Comparison of ENCODE assay signal across 11 mouse cellular contexts in genomic region chr19:47755625-47756024, GRCm38 (mm10). TPM values are rescaled to one million over a fixed set of nuclear protein-coding genes. Genes with fewer than 3 reads are reported as not detected.
A peak's percentile ranks its signal among the peaks of the same experiment; 100 is the strongest.
DNase-seq lines count a peak whose midpoint lies in the region; ATAC-seq and TF ChIP-seq lines count a peak whose summit lies in the region.
"Had no signal": no experiment of that assay in that cellular context is flagged by ENCODE, and none has a peak within 500 bp of the region (broad histone marks: within the 10 kb centered on the region; RNA-seq: fewer than 3 reads in every experiment).

No protein-coding gene starts in this region.

- no peak overlapping the region for H3K27ac ChIP-seq in kidney, embryonic 15.5 days
- no peak overlapping the region for H3K27ac ChIP-seq in intestine, embryonic 14.5 days (ENCODE audit: low read depth)
- H3K27ac ChIP-seq in forebrain, embryonic 10.5 days = no peak overlapping the region
- no peak overlapping the region for H3K27ac ChIP-seq in hindbrain, postnatal 0 days
- H3K27ac ChIP-seq: neural tube, embryonic 12.5 days had no signal

- DNase-seq in kidney, postnatal 10 days = peak; percentile 45
- DNase-seq in ZHBTc4 (ENCODE audit: low read depth, low spot score) = peak; percentile 86
- DNase-seq in intestine, embryonic 14.5 days (ENCODE audit: low spot score) = no peak
- DNase-seq in naive thymus-derived CD4-positive, alpha-beta T cell, adult 2 months (ENCODE audit: low read depth) = peak; percentile 24
- no peak for DNase-seq in forebrain, embryonic 10.5 days (ENCODE audit: extremely low spot score, low spot score)
- DNase-seq in hindbrain, postnatal 0 days (ENCODE audit: low spot score) = no peak
- DNase-seq in cerebellum, adult 18-20 months = no peak
- DNase-seq: cerebellum, postnatal 10 days; thymus, postnatal 14 days had no signal

- H3K4me3 ChIP-seq in kidney, embryonic 15.5 days (replicated peaks) = no peak overlapping the region
- H3K4me3 ChIP-seq in intestine, embryonic 14.5 days (ENCODE audit: low read depth, low read length) = no peak overlapping the region
- no peak overlapping the region for H3K4me3 ChIP-seq in forebrain, embryonic 10.5 days
- H3K4me3 ChIP-seq in hindbrain, postnatal 0 days (ENCODE audit: low read length) = no peak overlapping the region
- H3K4me3 ChIP-seq: neural tube, embryonic 12.5 days had no signal

- no peaks in the 10 kb centered on the region for H3K36me3 ChIP-seq in kidney, embryonic 15.5 days
- no peaks in the 10 kb centered on the region for H3K36me3 ChIP-seq in intestine, embryonic 14.5 days (ENCODE audit: control insufficient read depth, insufficient read depth, low read length)
- no peaks in the 10 kb centered on the region for H3K36me3 ChIP-seq in forebrain, embryonic 10.5 days (replicated peaks)
- no peaks in the 10 kb centered on the region for H3K36me3 ChIP-seq in hindbrain, postnatal 0 days (ENCODE audit: insufficient read depth, low read length)
- H3K36me3 ChIP-seq: neural tube, embryonic 12.5 days had no signal

- no peaks in the 10 kb centered on the region for H3K9me3 ChIP-seq in kidney, embryonic 15.5 days (replicated peaks)
- H3K9me3 ChIP-seq in intestine, embryonic 14.5 days (ENCODE audit: control insufficient read depth, low read length) = no peaks in the 10 kb centered on the region
- H3K9me3 ChIP-seq in forebrain, embryonic 10.5 days = no peaks in the 10 kb centered on the region
- no peaks in the 10 kb centered on the region for H3K9me3 ChIP-seq in hindbrain, postnatal 0 days (ENCODE audit: low read length)
- H3K9me3 ChIP-seq: neural tube, embryonic 12.5 days had no signal

- H3K4me1 ChIP-seq in kidney, embryonic 15.5 days = no peaks in the 10 kb centered on the region
- no peaks in the 10 kb centered on the region for H3K4me1 ChIP-seq in intestine, embryonic 14.5 days (replicated peaks; ENCODE audit: control insufficient read depth, insufficient read depth, low read length)
- peaks cover 3% of the 10 kb centered on the region for H3K4me1 ChIP-seq in forebrain, embryonic 10.5 days
- H3K4me1 ChIP-seq in hindbrain, postnatal 0 days (ENCODE audit: insufficient read depth, low read length) = no peaks in the 10 kb centered on the region
- H3K4me1 ChIP-seq: neural tube, embryonic 12.5 days had no signal

- H3K27me3 ChIP-seq in kidney, embryonic 15.5 days = no peaks in the 10 kb centered on the region
- H3K27me3 ChIP-seq in intestine, embryonic 14.5 days (replicated peaks; ENCODE audit: control insufficient read depth, insufficient read depth, low read length) = no peaks in the 10 kb centered on the region
- no peaks in the 10 kb centered on the region for H3K27me3 ChIP-seq in forebrain, embryonic 10.5 days (ENCODE audit: poor library complexity, severe bottlenecking)
- no peaks in the 10 kb centered on the region for H3K27me3 ChIP-seq in hindbrain, postnatal 0 days (ENCODE audit: insufficient read depth, low read length)
- H3K27me3 ChIP-seq: neural tube, embryonic 12.5 days had no signal

- 78% methylated on average over 19 of the region's 19 CpGs for WGBS in kidney, embryonic 15.5 days
- WGBS in intestine, embryonic 14.5 days = 57% methylated on average over 19 of the region's 19 CpGs
- 74% methylated on average over 19 of the region's 19 CpGs for WGBS in forebrain, embryonic 10.5 days
- 74% methylated on average over 19 of the region's 19 CpGs for whole genome bisulfite sequencing in hindbrain, postnatal 0 days

- no peak for ATAC-seq in kidney, embryonic 15.5 days (replicated peaks; ENCODE audit: low FRiP score)
- ATAC-seq in intestine, embryonic 14.5 days (replicated peaks; ENCODE audit: low FRiP score, low TSS enrichment, low read depth) = 0 out of 2 replicates have a peak, but pooled peaks have one; percentile 53
- ATAC-seq in hindbrain, postnatal 0 days = no peak

- H3K4me2 ChIP-seq in kidney, embryonic 15.5 days = no peak overlapping the region
- peak overlapping the region; percentile 1 for H3K4me2 ChIP-seq in intestine, embryonic 14.5 days (ENCODE audit: low read length)
- no peak overlapping the region for H3K4me2 ChIP-seq in hindbrain, postnatal 0 days (ENCODE audit: low read depth, low read length)
- H3K4me2 ChIP-seq: neural tube, embryonic 12.5 days had no signal

- H3K9ac ChIP-seq in kidney, embryonic 15.5 days = no peak overlapping the region
- H3K9ac ChIP-seq in intestine, embryonic 14.5 days (ENCODE audit: low read length) = no peak overlapping the region
- H3K9ac ChIP-seq in hindbrain, postnatal 0 days (replicated peaks; ENCODE audit: low read length) = no peak overlapping the region
- H3K9ac ChIP-seq: neural tube, embryonic 12.5 days had no signal

- no peak for TF ChIP-seq CTCF in hindbrain, postnatal 0 days (IDR thresholded peaks at IDR 0.05; ENCODE audit: low read depth)

RNA-seq across cellular contexts. Expression of gene Sfr1, which starts 24.1 kb away (rescaled TPM):
- 237 and 238 TPM in 2 replicates for polyA plus RNA-seq in kidney, embryonic 15.5 days (2015; fragmentation: Nextera tagmentation; extraction: Ambion mirVana)
- 274 and 292 TPM in 2 replicates for polyA plus RNA-seq in intestine, embryonic 14.5 days (2014; fragmentation: Nextera tagmentation; extraction: Ambion mirVana)
- polyA plus RNA-seq in forebrain, embryonic 10.5 days (2016; fragmentation: Nextera tagmentation; extraction: Ambion mirVana) = 290 and 317 TPM in 2 replicates
- 38.9 and 43.2 TPM in 2 replicates for total RNA-seq in hindbrain, postnatal 0 days (2014; rRNA removed)
- 188 and 200 TPM in 2 replicates for polyA plus RNA-seq in hindbrain, postnatal 0 days (2015; fragmentation: Nextera tagmentation; extraction: Ambion mirVana)

Comparison
In these comparisons a context has a peak if more than half of its experiments do, and no peak if none do; other contexts are left out.
1. DNase-seq: peak in kidney, postnatal 10 days (single experiment), ZHBTc4 (single experiment) and naive thymus-derived CD4-positive, alpha-beta T cell, adult 2 months (single experiment); none in intestine, embryonic 14.5 days (single experiment), forebrain, embryonic 10.5 days (single experiment), hindbrain, postnatal 0 days (single experiment) and cerebellum, adult 18-20 months (0 of 2).